Mouse (Mus musculus): ENCODE data around the gene Bag3. TPM values are rescaled to one million over a fixed set of nuclear protein-coding genes. Genes with fewer than 3 reads are reported as not detected.

Bag3 gene
- polyA plus RNA-seq, 1 experiment = 18.1 TPM

DNA sequence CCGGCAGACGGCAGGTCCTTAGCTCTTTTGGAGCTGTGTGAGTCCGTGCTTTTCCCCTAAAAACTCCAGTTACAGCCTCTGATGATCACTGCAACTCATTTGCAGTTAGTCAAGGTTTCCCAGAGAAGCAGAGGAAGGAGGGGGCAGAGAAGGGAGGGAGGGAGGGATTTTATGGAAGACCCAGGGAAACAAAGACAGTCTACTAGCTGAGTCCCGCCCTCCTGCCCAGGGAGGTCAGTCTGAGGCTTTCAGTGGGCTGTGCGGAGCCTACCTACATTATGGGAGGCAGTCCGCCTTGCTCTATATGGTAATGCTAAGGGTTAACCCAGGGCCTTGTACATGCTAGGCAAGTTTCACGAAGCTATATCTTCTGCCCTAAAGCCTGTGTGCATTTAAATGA lies 9.9 kb upstream of the Bag3 start:
- TF ChIP-seq CTCF (IDR thresholded peaks at IDR 0.05; ENCODE audit: control insufficient read depth, insufficient read depth, insufficient replicate concordance, low read depth, low read length) (no peak), POLR2A (IDR thresholded peaks at IDR 0.05; ENCODE audit: control insufficient read depth, low read depth, low read length) (no peak)
- no peak overlapping the region for H3K27ac ChIP-seq (ENCODE audit: control insufficient read depth, insufficient read depth, low read depth, low read length)
- no peaks in the 10 kb centered on the region for H3K27me3 ChIP-seq (ENCODE audit: control insufficient read depth, insufficient read depth, low read length)
- H3K4me3 ChIP-seq (ENCODE audit: control insufficient read depth, low read depth, low read length) = no peak overlapping the region
- no peaks in the 10 kb centered on the region for H3K36me3 ChIP-seq (ENCODE audit: control insufficient read depth, insufficient read depth, low read length)
- H3K4me1 ChIP-seq (ENCODE audit: control insufficient read depth, insufficient read depth, low read length) = no peaks in the 10 kb centered on the region

- TF ChIP-seq POLR2A (IDR thresholded peaks at IDR 0.05; ENCODE audit: control insufficient read depth, low read depth, low read length) (no peak), CTCF (IDR thresholded peaks at IDR 0.05; ENCODE audit: control insufficient read depth, insufficient read depth, insufficient replicate concordance, low read depth, low read length) (no peak)
- Histone ChIP-seq H3K4me3 (ENCODE audit: control insufficient read depth, low read depth, low read length) (no peak overlapping the region), H3K27me3 (ENCODE audit: control insufficient read depth, insufficient read depth, low read length) (no peaks in the 10 kb centered on the region), H3K36me3 (ENCODE audit: control insufficient read depth, insufficient read depth, low read length) (no peaks in the 10 kb centered on the region), H3K4me1 (ENCODE audit: control insufficient read depth, insufficient read depth, low read length) (no peaks in the 10 kb centered on the region), H3K27ac (ENCODE audit: control insufficient read depth, insufficient read depth, low read depth, low read length) (no peak overlapping the region)
Measured at GRCm38 (mm10) chr7:128514341-128514740, 9.1 kb upstream of the Bag3 start.

GRCm38 (mm10) chr7:128516346-128516745 lies 7.1 kb upstream of the Bag3 start:
- TF ChIP-seq POLR2A (IDR thresholded peaks at IDR 0.05; ENCODE audit: control insufficient read depth, low read depth, low read length) (no peak), CTCF (IDR thresholded peaks at IDR 0.05; ENCODE audit: control insufficient read depth, insufficient read depth, insufficient replicate concordance, low read depth, low read length) (no peak)
- H3K27me3 ChIP-seq (ENCODE audit: control insufficient read depth, insufficient read depth, low read length) = no peaks in the 10 kb centered on the region

GRCm38 (mm10) chr7:128519316-128520050 lies 3.9 kb upstream of the Bag3 start:
- H3K4me3 ChIP-seq (ENCODE audit: control insufficient read depth, low read depth, low read length) = no peak overlapping the region
- TF ChIP-seq POLR2A (IDR thresholded peaks at IDR 0.05; ENCODE audit: control insufficient read depth, low read depth, low read length) (no peak), CTCF (IDR thresholded peaks at IDR 0.05; ENCODE audit: control insufficient read depth, insufficient read depth, insufficient replicate concordance, low read depth, low read length) (no peak)
- no peaks in the 10 kb centered on the region; the same call in 1 of the 2 replicates for H3K27me3 ChIP-seq (ENCODE audit: control insufficient read depth, insufficient read depth, low read length)
- no peaks in the 10 kb centered on the region for H3K36me3 ChIP-seq (ENCODE audit: control insufficient read depth, insufficient read depth, low read length)
- no peak overlapping the region for H3K27ac ChIP-seq (ENCODE audit: control insufficient read depth, insufficient read depth, low read depth, low read length)
- H3K4me1 ChIP-seq (ENCODE audit: control insufficient read depth, insufficient read depth, low read length) = peaks cover 3% of the 10 kb centered on the region

More at GRCm38 (mm10) chr7:128516346-128516745, 7.1 kb upstream of the Bag3 start:
- no peak overlapping the region for H3K27ac ChIP-seq (ENCODE audit: control insufficient read depth, insufficient read depth, low read depth, low read length)
- no peak overlapping the region for H3K4me3 ChIP-seq (ENCODE audit: control insufficient read depth, low read depth, low read length)
- no peaks in the 10 kb centered on the region for H3K36me3 ChIP-seq (ENCODE audit: control insufficient read depth, insufficient read depth, low read length)
- no peaks in the 10 kb centered on the region for H3K4me1 ChIP-seq (ENCODE audit: control insufficient read depth, insufficient read depth, low read length)

DNA sequence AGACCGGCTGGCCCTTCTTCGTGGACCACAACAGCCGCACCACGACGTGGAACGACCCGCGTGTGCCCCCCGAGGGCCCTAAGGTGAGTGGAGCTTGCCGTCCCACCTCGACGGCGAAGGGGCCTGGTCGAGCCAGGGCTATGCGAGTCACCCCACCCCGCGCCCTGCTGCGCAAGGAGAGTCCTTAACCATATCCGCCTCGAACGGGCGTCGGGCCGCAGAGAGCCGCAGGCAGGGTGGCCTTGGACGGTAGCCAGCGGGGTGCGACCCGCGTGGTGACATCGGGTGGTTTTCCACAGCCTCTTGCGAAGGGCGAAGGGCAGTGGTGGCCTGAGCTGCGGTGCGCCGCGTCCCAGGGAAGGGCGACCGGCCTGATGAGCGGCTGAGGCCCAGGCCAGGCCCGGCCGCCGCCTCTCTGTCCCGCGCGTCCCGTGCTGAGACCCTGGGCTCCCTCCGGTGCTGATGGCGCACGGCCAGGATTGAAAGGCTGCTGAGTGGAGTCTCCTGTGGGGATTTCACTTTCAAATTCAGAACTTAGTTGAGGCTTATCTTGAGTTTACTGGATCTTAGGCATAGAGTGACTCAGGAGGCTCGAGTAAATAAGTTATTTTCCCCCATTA lies 656 bp downstream of the Bag3 start:
- H3K4me1 ChIP-seq (ENCODE audit: control insufficient read depth, insufficient read depth, low read length) = peaks cover 4% of the 10 kb centered on the region
- peak overlapping the region; percentile 83 for H3K4me3 ChIP-seq (ENCODE audit: control insufficient read depth, low read depth, low read length)
- H3K27me3 ChIP-seq (ENCODE audit: control insufficient read depth, insufficient read depth, low read length) = no peaks in the 10 kb centered on the region; the same call in 1 of the 2 replicates
- TF ChIP-seq POLR2A (IDR thresholded peaks at IDR 0.05; ENCODE audit: control insufficient read depth, low read depth, low read length) = no peak
- TF ChIP-seq CTCF (IDR thresholded peaks at IDR 0.05; ENCODE audit: control insufficient read depth, insufficient read depth, insufficient replicate concordance, low read depth, low read length) = no peak
- no peaks in the 10 kb centered on the region for H3K36me3 ChIP-seq (ENCODE audit: control insufficient read depth, insufficient read depth, low read length)
- peak overlapping the region; percentile 73 for H3K27ac ChIP-seq (ENCODE audit: control insufficient read depth, insufficient read depth, low read depth, low read length)

- H3K36me3 ChIP-seq (ENCODE audit: control insufficient read depth, insufficient read depth, low read length) = no peaks in the 10 kb centered on the region
- peaks cover 5% of the 10 kb centered on the region for H3K4me1 ChIP-seq (ENCODE audit: control insufficient read depth, insufficient read depth, low read length)
- H3K27me3 ChIP-seq (ENCODE audit: control insufficient read depth, insufficient read depth, low read length) = no peaks in the 10 kb centered on the region; the same call in 1 of the 2 replicates
- no peak overlapping the region for H3K27ac ChIP-seq (ENCODE audit: control insufficient read depth, insufficient read depth, low read depth, low read length)
- no peak overlapping the region for H3K4me3 ChIP-seq (ENCODE audit: control insufficient read depth, low read depth, low read length)
- TF ChIP-seq CTCF (IDR thresholded peaks at IDR 0.05; ENCODE audit: control insufficient read depth, insufficient read depth, insufficient replicate concordance, low read depth, low read length) = no peak
- no peak for TF ChIP-seq POLR2A (IDR thresholded peaks at IDR 0.05; ENCODE audit: control insufficient read depth, low read depth, low read length)
Measured at GRCm38 (mm10) chr7:128524641-128525040, 1.2 kb downstream of the Bag3 start.

DNA sequence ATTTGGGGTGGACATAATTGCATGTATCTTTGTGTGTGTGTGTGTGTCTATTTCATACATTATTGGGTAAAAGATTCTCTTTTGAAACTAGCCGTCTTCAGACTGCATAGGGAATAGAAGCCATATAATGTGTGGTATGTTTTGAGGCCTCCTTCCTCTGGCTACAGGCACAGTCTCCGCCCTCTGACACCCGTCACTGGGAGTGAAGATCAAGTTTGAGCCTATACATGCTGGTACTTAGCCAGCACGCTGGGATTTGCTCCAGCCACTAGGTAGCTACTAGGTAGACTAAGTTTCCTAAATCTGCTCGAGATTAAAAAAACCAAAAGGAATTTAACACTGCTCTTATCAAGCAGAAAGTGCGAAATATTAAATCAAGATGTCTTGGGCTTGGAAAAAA lies 3.2 kb downstream of the Bag3 start:
- Histone ChIP-seq H3K4me3 (ENCODE audit: control insufficient read depth, low read depth, low read length) (no peak overlapping the region), H3K27me3 (ENCODE audit: control insufficient read depth, insufficient read depth, low read length) (no peaks in the 10 kb centered on the region; the same call in 1 of the 2 replicates), H3K4me1 (ENCODE audit: control insufficient read depth, insufficient read depth, low read length) (peaks cover 9% of the 10 kb centered on the region), H3K36me3 (ENCODE audit: control insufficient read depth, insufficient read depth, low read length) (no peaks in the 10 kb centered on the region), H3K27ac (ENCODE audit: control insufficient read depth, insufficient read depth, low read depth, low read length) (no peak overlapping the region)
- no peak for TF ChIP-seq CTCF (IDR thresholded peaks at IDR 0.05; ENCODE audit: control insufficient read depth, insufficient read depth, insufficient replicate concordance, low read depth, low read length)
- no peak for TF ChIP-seq POLR2A (IDR thresholded peaks at IDR 0.05; ENCODE audit: control insufficient read depth, low read depth, low read length)
